Mouse (Mus musculus) brain, embryonic 18.5 days (tissue): ENCODE measurements around the gene Opalin.

ENCODE experiments used
- DNase-seq: peaks from one replicate; pipeline ENCODE4 v3.0.0-alpha.2; 2012; ENCODE audit warnings: low read depth, low spot score

Opalin gene

GRCm38 (mm10) chr19:41076906-41077305 is at the start of gene Opalin:
Opalin (minus strand) TSS chr19:41077113.
- DNase-seq: no peak

DNA sequence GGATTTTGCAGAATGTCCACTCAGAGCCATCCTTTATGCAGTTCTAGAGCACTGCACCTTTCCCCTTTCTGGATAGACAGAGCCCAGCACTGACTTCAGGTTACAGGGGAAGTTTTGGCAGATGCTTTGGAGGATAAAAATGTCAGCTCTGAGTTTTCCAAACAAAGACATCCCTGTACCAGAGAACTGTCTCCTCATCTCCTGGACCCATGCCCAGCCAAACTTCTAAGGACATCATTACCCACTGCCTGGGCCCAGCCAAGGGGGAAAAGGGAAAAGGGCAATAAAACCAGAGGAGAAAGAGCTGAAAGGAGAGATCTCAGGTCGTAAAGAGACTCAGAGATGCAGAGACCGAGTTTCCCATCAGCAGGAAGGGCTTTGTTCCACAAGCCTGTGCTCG is 46.1 kb upstream of the Opalin start:
- DNase-seq: no peak

DNA sequence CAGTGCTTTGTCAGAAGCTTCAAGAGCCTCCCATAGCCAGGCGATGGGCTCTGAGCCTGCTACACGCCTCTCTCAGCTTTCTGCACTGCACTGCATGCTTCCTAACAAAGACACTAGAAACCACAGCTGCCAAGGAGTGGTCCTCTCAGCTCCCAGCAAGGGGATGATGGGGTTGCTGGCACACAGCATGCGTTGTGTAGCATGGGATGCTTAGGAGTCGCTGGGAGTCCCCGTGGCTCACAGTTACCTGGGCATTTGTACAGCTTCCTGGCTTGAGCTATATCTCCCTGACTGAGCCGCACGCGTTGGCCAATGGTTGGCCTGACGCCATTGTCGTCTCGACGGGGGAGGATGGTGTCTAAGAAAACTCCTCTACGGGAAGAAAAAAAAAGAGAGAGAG is 43.0 kb upstream of the Opalin start:
- no peak for DNase-seq

GRCm38 (mm10) chr19:41118346-41118745 is 41.4 kb upstream of the Opalin start:
- no peak for DNase-seq

- DNase-seq: peak; percentile 46
Observed at GRCm38 (mm10) chr19:41117334-41117733, 40.4 kb upstream of the Opalin start.

GRCm38 (mm10) chr19:41114611-41115010 is 37.7 kb upstream of the Opalin start:
- DNase-seq: no peak

DNA sequence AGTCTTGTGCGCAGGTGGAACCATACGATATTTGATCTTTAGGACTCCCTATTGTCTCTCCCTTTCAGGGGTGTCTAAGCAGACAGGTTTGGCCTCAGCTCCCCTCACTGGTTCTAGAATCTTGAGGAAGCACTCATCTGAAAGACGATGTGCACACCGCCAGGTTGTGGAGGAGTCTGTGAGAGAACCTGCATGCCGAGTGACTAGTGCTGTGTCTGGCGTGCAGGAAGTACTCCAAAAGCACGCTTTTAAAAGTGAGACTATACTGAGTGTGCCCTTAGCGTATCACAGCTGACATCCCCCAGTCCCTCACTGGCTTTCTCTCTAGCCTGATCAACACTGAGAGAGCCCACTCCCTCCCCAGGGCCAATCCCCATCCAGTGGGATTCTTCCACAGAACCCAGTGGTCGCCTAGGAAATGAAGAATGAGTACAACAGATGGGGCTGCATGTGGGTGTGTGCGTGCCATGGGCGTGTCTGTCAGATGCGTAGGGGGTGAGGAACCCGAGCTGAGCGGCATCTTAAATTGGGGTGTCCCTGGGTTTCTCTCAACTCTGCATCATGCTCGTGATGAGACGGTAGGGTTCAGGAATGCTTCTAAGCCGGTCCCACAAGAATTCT is 37.1 kb upstream of the Opalin start:
- no peak for DNase-seq

DNA sequence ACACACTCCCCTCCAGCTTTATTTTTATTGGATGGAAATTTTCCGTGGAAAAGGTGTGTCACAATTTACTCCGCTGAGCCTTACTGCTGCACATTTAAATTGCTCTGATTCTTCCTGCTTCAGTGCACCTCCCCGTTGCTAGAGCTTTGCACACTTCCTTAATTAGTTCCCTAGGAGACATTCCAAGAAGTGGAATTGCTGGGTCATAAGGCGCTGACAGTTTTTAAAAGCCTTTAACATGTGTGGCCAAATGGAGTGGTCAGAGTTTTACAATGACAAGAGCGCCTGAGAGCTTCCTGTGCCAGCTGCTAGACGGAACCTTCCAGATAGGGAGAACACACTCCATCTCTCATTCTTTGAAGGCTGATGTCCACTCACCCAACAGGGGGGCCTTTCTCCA is 35.7 kb upstream of the Opalin start:
- DNase-seq: no peak

DNA sequence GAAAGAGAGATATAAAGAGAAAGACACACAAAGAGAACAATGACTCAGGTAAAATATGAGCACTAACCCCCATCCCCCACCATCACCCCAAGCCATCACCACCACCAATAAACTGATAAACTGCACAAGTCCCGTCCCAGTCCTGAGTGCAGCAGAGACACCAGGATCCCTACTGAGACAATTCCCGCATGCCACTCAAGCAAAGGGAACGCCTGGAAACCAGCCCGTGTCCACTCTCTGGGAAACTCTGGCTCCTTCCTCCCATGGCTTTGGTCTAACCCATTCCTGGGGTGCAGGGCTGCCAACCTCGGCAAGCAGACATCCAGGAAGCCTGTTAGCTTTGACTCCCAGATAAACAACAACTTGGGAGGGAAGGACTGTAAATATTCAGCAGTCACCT is 33.1 kb upstream of the Opalin start:
- no peak for DNase-seq

DNA sequence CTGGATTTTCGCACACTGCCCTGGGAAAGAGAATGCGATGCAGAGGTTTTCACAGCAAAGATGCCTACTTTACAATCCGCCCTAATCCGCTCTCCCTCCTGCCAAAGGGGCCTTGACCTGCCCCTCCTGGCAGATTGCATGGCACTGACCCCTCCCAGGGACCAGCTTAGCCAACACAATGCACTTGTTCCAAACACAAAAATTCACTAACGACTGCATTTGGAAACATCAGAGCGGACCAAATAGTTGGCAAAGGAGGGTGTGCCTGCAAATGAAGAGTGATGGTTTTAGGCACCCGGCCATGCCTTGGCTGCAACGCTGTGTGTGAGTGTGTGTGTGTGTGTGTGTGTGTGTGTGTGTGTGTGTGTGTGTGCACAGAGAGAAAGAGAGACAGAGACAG is 32.6 kb upstream of the Opalin start:
- no peak for DNase-seq

DNA sequence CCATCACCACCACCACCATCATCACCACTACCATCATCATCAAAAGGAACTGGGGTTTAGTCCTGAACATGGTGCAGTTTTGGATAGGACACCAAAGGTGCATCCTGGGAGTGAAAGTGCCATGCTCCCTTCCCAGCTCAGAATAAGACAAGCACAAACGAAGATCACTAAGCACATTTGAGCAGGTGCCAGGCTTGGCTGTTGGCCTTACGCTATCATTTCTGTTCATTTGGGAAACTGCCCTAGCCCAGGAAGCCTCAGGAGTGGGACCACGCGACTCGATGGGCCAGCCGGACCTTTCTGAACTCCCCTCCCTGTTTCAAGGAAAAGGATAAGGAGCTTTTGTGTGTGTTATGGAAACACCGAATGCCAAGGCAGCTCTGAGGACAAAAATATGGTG is 31.8 kb upstream of the Opalin start:
- DNase-seq: no peak

DNA sequence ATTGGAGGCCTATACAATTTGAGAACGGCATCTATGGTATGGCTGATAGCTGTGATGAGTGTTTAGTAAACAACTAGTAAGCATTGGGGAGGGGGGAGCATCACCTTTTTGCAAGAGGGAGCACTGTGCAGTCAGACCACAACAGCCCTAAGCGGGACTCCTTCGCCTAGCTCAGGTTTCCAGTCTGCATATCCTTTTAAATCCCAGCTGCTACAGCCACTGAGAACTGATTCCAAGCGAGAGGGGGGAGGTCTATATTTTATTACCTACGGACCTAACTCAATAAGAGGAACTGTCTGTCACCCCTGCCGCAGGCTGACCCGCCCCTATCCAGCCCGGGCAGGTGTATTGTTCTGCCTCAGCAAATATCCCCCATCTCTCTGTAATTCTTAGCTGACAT is 30.6 kb upstream of the Opalin start:
- no peak for DNase-seq

DNA sequence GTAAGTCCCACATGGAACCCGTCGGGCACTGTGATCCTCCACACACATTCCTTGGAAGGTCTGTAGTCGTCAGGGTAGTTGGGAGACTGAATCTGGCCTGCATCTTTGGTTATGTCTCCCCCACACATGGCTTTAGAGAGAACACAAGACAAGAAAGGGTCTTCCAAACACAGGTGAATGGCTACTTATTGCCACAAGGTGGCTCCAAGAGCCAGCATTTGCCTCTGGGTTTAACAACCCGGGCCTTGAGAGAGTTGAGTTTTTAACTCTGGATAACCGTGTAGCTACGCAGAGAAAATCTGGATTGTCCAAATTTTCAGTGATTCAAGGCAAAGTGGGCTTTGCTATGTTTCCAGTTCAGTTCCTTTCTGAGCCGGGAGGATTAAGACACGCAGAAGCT is 28.0 kb upstream of the Opalin start:
- no peak for DNase-seq

GRCm38 (mm10) chr19:41101390-41101789 is 24.5 kb upstream of the Opalin start:
- DNase-seq: peak; percentile 68

DNA sequence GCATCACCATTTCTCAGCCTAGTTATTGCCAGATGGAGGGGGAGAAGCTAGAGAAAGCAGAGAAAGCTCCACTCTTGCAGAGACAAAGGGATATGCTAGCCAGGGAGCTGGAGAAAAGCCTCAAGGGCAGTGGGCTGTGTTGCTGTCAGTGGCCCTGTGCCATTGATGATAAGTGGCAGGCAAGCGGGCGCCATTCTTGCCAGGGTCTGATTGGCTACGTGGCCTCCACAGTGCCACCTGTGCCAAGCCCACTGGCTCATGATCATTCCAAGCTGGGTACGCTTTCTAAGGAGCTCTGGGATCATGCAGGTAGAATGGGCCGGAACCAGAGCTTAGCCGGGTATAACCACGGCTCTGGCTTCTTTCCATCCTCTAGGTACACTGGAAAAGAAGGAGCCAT is 23.9 kb upstream of the Opalin start:
- DNase-seq: no peak

DNA sequence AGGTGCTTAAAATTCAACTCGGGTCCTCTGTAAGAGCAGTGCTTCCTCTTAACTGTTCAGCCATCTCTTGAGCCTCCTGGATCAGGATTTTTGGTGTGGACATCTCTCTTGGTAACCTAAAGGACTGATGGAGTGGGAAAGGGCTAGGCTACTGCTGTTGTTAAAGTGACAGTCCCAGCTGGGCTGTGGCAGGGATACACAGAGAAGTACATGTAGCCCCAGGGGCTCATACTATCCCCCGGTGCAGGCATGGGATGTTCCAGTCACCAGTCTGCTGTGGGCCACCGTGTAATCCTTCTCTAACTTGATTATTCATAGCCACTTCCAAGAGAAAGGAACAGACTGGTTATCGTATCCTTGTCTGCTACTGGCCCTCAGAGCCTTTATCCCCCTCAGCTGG is 20.1 kb upstream of the Opalin start:
- DNase-seq: no peak

DNA sequence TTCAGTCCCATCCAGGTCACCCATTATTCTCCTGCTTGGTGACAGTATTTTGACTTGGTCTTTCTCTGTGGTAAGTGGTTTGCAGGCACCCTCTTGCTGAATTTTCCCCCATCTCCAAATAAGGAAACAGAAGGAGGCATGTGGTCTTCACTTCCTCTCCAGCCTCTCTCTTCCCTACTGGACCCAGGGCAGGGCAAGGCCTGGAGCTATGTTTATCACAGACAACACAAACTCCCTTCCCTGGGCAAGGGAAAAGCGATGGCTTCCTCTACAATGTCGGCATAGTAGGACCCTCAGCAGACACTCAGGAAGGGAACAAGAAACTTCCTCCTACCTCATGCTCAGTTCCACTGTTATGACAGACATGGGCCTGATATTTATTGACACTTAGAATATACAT is 15.0 kb upstream of the Opalin start:
- DNase-seq: no peak

GRCm38 (mm10) chr19:41089833-41090232 is 12.9 kb upstream of the Opalin start:
- DNase-seq: peak; percentile 47

- DNase-seq: no peak
Observed at GRCm38 (mm10) chr19:41088491-41088890, 11.6 kb upstream of the Opalin start.

DNA sequence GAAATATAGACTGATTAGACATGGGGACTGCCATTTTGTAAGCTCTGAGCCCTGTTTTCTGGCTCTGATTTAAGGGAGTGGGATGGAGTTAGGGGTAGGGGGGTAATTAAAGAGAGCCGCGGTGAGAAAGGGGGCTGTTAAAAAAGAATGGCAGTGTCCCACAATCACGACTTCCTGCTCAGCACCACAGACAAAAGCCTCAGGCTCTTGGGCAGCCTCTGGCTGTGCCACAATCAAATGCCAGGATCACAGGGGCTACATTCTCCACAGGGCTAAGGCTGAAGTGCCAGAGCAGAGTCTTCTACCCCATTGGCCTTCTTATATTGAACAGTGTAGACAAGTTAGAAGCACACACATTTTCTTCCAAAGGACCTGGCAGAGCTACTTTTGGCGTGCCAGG is 11.0 kb upstream of the Opalin start:
- DNase-seq: no peak

GRCm38 (mm10) chr19:41086700-41087099 is 9.8 kb upstream of the Opalin start:
- DNase-seq: peak; percentile 60

DNA sequence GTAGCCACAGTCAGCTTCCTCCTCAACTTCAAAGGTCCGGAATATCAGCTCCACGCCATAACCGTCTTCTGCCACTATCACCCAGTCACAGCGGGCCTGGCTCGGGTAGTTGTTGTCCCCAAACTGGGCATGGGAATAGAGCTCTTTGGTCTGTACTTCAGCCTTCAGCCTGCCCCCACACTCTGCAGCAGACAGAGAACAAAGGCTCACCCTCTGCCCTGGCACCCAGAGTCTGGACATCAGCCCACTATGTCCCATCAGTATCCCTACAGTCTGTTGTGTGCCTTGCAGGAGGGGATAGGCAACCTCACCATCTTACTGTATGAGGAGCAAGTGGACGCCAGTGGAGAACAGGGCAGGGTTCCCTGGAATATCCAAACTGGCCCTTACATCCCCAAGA is 9.4 kb upstream of the Opalin start:
- DNase-seq: no peak

DNA sequence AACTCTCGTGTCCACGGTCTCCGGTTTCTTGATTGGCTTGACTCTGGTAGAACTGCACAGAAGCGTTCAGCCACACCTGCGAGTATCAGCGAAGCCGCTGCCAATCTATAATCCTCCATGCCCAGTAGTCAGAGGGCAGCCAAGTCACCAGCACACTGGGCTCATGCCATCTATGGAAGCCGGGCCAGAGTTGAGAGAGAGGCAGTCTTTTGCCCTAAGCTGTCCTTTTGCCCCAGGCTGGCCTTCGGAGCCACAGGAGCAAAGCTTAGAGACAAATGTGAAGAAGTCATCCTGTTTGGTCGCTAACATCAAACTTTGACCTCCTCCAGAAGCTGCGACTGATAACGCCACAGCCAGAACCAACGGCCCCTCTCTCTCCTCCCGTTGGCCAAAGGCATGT is 6.7 kb upstream of the Opalin start:
- DNase-seq: no peak

DNA sequence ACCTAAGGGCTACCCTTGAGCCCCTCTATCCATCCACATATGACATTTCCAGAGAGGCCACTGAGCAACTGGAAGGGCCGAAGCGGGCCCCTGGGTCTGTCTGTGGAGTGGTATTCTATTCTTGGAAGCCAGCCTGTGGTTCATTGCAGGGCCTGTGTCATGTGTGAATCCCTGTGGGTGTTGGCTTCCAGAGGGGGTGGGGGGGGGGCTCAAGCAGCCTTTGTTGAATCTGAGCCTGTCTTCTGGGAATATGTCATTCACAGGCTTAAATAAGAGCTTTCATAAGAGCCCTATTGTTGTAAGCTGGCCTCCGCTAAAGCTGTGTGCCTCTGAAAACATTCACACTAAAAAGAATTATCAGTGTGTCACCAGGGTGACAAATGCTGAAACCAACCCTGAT is 4.7 kb upstream of the Opalin start:
- no peak for DNase-seq
